Mouse (Mus musculus) cerebellum, postnatal 25 days (tissue): ENCODE results near the gene Sipa1.
"Not testable (repeated sequence)": the region's sequence is repeated elsewhere in the genome, so short reads cannot be mapped to it uniquely, and the experiment has no call there.

Source experiments
- DNase-seq, 2 experiments: peaks; one replicate each; pipeline ENCODE4 v3.0.0; 2021; ENCODE audit warnings: mixed read lengths in 2 of 2

The Sipa1 gene

DNA sequence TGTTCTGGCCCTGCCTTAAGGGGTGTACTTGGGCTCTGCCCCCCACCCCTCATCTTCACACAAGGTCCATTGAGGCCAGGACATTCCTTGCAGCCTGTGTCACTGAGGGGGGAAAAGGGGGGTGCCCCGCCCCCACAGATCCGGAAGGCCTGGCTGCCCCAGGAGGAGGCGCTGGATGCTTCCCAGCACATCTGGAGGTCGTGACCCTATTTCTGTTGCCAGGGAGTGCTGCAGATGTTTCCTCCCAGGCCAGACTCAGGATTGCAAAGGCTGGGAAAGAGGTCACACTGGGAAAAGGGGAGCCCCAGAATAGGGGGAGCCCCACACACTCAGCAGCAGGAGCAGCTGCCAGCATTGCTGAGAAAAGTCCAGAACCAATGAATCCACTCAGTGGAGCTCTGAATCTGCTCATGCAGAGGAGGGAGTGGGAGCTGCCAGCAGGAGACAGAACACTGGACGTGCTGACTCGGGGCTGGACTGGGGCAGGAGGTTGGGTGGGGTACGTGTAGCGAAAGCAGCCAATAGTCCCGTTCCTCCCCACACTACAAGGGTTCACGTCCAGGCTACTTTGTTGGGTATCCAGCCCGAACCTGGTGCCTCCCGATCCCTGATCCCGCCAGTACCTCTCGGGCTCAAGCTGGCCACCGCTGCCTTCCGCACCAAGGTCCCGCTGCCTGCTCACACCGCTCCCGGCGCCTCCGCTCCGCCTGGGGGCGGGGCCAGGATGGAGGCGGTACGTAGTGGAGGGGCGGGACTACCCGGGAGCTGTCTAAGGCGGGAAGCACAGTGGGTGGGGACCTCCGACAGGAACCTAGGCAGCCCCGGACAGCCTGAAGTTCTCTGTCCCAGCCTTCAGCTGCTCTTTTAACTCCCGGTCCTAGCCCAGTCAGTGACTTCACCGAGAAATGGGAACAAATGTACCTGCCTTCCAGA, at the start of gene Sipa1:
TSS of gene Sipa1 (minus strand) at position 727 of the 933 bp plus-strand sequence.
- DNase-seq, result peak; percentile 66 to 78

DNA sequence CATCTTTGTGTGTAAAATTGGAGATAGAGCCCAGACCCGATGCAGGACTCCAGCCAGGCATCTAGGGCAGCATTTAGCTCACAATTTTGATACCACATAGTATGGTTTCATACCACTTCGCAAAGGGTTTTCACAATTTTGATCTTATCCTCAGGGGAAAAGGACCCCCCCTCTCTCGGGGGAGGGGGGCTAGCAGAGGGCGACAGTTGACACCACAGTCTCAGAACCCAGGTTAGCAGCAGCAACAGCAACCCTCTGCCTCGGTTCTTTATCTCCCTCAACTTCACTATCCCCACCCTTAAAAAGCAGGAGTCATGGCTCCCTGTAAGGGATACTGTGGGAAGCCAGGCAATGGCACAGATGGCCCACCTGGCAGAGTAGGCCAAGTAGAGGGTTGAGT, 49.7 kb upstream of the Sipa1 start:
- DNase-seq, result no peak

DNA sequence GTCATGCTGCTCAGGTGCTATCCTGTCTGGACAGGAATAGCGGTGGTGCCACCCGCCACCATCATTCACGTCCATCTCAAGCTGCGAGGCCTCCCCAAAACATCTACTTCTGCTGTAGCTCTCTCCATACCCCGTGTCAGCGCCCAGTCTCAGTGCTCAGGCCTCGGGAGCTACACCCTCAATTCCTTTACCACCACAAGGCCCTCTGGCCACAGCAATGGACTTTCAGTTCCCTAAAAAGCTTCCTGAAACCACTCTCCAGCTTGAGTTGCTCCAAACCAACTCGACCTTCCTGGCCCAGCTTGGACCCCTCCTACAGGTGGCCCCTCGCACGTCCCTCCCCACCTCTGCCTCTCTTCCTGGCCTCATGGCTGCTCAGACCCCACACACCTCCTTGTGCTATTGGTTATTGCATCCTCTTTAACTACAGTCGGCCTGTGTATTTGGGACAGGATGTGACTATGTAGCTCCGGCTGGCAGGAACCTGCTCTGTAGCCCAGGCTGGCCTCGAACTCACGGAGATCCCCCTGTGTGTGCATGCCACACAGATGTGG, 48.5 kb upstream of the Sipa1 start:
- no peak for DNase-seq

DNA sequence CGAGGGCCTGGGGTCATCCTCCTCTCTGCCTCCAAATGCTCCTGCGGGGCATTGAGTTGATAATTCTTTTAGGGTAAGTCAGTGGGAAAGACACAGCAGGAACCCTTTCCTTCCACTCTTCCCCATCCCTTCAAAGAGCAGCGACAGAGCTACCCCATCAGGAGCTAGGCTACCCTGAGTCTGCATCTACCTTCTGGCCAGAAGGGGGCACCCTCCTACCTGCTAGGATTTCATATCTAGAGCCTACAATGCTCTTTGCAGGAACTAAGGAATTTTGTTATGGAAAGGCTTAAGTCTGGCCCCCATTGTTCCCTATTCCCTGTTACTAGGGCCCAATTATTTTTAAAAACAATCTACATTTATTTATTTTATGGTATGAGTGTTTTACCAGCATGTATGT, 47.7 kb upstream of the Sipa1 start:
- peak; percentile 73 to 89 for DNase-seq

DNA sequence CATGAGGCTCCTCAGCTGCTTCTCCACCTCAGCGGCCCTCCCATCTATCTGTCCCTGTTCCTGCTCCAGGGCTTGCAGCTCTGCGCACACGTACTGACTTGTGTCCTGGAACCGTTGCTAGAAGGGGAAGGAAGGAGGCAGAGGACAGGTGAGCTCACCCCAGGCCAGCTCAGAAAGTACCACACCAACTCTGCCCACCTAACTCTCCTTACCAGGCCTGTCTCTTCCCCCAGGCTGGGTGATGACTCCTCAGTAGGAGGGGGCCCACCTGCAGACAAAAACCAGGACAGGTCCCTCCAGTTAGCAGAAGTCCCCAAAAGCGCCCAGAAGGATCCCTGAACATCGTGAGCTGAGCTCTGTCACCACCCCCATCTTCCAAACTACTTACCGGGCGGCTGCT, 47.1 kb upstream of the Sipa1 start:
- no peak for DNase-seq

DNA sequence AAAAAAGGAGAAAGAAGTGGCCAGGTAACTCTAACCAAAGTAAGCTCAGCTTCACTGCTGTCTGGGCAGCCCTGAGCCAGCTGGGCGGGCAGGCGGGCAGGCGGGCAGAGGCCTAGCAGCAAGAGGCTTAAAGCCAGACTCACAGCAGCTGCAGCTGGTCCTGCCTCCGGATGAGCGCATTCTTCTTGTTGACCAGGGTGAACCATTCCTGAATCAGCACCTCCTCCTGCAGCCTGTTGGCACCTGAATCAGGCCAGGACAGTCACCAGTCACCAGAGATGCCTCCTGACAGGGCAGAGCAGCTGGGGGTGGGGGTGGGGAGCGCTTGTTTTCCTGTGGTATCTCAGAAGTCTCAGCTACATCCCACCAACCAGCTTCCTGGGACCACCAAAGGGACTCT, 46.6 kb upstream of the Sipa1 start:
- no peak for DNase-seq

DNA sequence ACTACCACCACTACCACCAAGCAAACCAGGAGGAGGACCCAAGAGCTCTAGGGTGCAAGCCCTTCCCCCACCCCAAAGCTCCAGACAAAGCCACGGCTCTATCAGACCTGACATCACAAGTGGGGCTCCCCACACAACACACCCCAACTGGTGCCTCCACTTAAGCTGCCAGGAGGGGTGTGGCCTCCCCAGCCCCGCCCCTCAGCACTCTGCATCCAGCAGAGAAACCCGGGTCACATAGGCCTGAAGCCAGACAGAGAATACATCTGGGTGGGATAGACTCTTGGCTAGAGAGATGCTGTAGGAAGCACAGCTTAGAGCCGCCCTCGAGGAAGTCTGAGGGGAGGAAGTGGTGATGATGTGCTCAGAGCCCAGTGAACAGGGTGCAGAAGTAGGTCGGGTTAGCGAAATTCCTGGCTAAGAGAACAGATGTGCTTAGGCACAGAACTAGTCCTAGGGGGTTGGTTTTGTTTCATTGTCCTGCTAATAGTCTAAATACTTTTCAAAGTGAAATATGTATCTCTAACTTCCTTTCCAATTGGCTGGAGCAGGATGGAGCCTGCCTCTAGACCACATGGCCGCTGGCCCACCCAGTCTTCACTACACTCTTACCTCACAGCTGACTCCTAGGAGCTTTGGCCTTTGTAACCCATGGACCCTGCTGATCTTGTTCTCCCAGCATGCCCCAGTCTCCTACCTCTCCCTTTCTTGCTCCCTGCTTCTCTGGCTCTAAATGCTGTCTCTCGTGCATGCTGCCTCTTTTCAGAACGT, 41.5 kb upstream of the Sipa1 start:
- DNase-seq, result no peak

DNA sequence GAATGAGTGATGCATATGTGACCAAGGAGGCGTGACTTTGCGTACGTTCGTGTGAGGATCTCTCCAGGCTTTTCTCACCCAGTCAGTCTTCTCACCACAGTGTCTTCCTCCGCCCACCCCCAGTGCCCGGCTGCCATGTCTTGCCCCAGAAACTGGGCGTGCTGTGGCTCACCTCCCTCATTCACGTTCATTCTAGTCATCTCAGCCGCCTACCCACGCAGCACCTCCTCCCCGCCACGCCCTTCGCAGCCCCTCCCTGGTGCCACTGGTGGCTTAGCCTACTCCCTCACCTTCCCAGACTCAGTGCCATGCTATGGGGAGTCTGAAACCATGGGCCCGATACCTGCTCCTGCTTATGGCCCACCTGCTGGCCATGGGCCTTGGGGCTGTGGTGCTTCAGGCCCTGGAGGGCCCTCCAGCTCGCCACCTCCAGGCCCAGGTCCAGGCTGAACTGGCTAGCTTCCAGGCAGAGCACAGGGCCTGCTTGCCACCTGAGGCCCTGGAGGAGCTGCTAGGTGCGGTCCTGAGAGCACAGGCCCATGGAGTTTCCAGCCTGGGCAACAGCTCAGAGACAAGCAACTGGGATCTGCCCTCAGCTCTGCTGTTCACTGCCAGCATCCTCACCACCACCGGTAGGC, 40.8 kb upstream of the Sipa1 start, which contains the start of gene Kcnk7:
TSS of gene Kcnk7 (plus strand) at position 205 of the 638 bp plus-strand sequence.
- no peak for DNase-seq

DNA sequence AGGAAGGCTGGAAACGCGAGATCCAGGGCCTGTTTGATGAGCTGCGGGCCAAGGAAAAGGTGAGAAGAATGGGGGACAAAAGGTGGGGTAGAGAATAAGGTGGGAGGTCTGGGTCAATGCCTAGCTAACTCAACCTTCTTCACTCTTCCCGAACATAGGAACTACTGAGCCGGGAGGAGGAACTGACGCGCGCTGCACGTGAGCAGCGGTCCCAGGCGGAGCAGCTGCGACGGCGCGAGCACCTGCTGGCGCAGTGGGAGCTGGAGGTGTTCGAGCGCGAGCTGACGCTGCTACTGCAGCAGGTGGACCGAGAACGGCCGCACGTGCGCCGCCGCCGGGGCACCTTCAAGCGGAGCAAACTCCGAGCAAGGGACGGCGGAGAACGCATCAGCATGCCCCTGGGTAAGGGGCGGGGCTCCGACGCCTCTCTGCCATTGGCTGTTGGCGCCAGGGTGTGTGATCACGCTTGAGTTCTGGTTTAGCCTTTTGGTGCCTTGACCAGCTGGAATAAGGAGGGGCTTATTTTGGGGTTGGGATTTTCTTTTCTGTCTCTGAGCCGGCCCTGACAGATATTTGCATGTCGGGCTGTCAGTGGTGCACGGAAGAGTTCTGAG, 32.4 kb upstream of the Sipa1 start:
- peak; percentile 26 to 29 for DNase-seq

DNA sequence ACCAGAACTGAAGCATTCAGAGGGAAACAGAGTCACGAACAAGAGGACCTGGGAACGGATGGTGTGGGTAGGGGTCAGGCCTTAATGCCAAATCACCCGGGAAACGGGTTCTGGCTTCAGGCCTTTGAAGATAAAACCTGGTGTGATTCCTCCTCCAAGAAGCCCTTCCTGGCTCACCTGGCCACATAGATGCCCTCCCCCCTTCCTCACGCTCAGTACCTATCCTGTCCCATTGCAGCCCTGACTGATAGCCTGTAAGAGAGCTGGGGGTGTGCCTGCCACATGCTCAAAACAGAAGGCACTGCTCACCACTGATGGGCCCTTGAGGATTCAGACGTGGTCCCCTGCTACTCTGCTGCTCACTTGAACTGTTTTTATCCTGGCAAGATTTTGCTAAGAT, 30.3 kb upstream of the Sipa1 start:
- DNase-seq, result no peak

DNA sequence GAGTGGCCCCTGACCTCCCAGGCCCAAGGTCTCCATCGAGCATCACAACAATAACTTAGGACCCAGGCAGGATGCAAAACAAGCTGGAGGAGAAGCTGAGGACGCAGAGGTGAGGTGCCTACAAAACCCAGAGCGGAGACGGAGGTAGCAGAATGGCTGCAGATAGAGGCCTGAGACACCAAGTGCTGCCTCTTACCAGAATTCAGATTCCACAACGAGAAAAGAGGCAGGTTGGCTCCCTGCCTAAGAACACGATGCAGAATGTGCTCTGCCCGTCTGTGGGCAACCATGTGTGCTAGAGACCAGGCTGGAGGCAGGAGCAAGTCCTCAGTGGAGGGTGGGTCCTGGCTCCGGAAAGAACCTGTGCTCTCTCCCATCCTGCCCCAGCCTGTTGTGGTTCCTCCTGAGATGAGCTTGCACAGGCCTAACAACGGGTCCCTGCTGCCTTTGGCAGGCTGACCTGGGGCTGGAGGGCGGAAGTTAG, 29.4 kb upstream of the Sipa1 start:
- DNase-seq, result peak in 1 of 2 experiments; percentile 37

DNA sequence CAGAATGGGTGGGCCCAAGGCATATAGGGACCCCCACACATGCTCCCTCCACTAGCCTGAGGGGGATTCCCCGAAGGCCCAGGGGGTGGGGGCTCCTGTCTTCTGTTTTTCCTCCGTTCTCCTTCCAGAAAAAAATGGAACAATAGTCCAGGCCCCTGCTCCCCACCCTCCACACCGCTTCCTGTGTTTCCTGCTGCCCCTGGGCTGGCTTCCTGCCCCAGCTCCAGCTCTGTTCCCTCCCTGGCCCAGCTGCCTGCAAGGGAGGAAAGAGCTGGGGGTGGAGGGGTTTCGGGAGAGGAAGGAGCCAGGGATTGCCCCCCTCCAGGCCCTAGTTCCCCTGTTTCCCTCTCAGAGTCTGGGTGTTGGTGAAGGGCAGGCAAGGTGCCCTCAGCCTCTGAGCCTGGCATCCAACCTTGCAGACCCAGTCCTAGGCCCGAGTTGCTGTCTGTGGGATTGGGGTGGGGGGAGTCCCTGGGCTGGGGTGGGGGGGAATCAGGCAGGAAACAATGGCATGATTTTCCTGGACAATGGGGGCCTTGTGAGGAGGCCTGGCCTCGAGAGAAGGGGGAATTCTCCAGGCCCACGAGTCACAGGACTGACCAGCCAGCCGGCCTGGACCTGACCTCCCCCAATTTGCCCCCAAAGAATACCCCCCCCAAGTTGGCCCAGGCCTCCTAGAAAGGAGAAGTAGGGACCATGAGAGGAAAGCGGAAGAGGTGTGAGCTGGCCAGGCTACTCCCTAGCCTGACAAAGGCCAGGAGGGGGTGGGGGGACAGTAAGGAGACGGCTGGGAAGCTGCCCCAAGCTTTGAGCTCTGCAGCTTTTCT, 28.8 kb upstream of the Sipa1 start:
- DNase-seq, result peak in 1 of 2 experiments; percentile 29

DNA sequence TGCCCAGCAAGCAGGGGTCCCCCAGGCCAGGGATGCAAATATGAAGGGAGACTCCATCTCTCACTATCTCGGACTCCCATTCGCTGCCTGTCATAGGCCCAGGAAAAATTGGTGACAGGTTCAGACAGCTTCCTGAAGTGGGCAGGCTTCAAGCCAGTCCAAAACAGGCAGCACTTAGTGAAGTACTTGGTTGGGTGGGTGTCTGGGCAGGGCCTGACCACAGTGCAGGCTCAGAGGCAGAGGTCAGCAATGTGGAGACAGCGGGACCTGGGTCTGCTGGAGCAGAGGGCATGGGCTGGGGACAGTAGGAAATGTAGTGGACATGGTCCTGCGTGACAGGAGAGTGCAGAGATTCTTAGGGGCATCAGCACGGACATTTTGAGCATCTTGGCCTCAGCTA, 28.1 kb upstream of the Sipa1 start:
- no peak for DNase-seq

DNA sequence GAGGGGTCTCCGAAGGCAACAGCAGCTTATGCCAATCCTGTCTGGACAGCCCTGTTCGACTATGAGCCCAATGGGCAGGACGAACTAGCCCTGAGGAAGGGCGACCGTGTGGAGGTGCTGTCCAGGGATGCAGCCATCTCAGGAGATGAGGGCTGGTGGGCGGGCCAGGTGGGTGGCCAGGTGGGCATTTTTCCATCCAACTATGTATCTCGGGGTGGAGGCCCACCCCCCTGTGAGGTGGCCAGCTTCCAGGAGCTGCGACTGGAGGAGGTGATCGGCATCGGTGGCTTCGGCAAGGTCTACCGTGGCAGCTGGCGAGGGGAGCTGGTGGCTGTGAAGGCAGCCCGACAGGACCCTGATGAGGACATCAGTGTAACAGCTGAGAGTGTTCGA, 26.8 kb upstream of the Sipa1 start:
- DNase-seq, result peak in 1 of 2 experiments; percentile 58

DNA sequence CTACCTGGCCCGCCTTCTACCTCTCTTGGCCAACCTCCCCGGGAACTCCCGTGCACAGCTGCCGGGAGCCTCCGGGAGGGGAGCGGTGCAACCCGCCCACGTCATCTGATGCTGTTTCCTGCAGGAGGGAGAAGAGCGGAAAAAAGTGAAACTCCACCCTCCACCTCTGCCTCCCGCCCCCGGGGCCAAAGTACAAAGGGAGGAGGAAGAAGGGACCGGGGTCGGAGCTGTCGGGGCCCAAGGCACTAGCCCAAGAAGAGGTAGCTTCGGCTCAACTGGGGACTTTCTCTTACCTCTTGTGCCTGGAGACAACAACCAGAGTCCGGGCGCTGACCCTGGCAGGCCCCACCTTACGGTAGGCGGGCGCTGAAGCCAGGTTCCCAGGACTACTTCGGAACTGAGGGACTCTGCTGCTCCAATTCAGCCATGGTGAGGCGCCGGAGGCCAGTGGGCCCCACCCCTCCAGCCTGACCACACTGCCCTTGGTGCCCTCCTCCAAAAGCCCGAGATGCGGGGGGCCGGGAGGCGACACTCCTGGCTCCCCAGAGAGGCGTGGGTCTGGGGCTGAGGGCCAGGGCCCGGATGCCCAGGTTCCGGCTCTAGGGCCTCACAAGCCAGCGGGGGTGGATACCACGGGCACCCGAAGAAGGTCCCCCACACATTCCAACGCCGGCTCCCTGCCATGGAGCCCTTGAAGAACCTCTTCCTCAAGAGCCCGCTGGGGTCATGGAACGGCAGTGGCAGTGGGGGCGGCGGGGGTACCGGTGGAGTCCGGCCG, 26.2 kb upstream of the Sipa1 start:
- DNase-seq, result peak; percentile 75 to 79

DNA sequence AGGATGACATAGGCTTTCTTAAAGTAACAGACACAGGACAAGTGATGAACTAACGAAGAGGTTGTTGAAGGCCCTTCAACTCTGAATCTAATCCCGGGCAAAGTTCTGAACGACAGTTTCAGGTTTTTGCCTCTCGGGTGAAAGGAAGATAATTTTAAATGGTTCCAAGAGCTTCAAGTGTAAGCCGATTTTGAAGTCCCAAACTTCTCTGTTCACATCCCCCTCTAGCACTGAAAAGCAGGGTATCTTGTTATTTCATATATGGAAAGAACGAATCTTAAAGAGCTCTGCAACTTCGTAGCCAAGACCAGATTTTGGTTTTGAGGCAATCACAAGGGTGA, 25.6 kb upstream of the Sipa1 start:
- no peak for DNase-seq

DNA sequence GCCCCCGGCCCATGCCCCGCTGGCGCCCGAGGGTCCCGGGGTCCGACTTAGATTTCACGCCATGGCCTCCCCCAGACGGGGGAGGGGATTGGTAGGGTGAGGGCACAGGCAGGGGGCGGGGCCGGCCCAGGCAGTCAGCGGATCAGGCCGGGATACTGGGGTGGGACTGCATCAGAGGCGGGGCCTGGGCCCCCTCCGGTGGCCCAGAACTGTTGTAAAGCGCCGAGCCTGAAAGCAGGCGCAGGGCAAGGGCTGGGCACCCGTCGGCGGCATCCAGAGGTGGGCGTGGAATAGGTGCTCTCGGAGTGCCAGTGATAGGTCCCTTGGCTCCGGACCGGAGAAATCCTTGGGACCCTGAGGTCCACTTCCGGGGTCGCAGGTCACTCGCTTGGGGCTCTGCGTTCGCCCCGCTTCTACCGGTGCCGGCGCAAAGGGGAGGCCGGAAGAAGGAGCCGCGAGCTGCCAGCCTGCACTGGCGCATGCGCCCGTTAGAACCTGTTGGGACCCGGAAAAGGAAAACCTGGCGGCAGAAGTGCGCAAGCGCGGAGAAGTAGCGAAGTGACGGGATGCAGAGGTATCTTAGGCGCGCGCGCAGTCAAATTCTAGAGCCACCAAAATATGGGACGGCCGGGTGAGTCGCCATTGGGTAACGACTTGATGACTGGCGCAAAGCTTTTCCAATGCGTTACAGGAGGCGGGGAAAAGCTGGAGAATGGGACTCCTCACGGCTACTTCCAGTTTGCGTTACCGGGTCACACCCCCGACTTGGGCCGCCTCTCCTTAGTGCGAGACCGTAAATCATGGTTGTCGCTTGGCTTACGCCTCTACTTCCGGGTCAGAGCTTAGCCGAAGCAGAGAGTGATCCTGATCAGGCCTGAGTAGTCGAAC, 24.9 kb upstream of the Sipa1 start, which contains the start of the genes Map3k11 and Pcnx3:
TSS of gene Map3k11 (plus strand) at position 543 of the 888 bp plus-strand sequence.
TSS of gene Pcnx3 (minus strand) at position 709 of the 888 bp plus-strand sequence.
- peak; percentile 97 to 98 for DNase-seq

DNA sequence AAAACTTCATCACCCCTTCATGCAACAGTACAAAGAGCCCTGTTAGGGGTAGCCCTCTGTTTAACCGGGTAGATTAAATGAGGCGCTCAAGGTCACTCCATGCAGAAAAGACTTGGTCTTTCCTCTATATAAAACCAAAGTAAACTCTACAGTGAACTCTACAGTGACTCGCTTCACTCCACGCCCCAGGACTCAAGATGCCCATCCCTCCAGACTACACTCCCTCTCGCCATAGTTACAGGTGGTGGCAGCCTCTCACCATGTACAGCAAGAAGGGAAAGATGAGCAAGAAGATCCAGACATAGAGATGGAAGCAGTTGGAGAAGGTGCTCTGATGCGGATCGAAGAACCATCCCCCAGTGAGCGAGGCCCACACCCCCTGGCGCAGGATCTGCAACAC, 24.2 kb upstream of the Sipa1 start:
- DNase-seq, result no peak

DNA sequence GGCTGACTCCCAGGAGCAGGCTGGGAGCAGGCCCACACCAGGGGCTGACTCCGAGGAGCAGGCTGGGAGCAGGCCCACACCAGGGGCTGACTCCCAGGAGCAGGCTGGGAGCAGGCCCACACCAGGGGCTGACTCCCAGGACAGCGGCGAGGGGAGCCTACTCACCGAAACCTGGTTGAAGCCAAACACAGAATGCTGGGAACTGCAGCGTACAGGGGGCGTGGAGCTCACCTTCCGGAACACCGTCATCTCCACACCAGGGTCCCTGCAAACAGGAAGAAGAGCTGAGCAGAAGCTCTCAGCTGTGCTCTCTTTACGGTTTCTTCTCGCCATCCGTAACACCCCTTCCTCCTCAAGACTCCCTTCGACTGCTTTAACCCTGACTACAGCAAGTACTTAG, 23.4 kb upstream of the Sipa1 start:
- DNase-seq, result not testable (repeated sequence)
